In the genomic region with DNA sequence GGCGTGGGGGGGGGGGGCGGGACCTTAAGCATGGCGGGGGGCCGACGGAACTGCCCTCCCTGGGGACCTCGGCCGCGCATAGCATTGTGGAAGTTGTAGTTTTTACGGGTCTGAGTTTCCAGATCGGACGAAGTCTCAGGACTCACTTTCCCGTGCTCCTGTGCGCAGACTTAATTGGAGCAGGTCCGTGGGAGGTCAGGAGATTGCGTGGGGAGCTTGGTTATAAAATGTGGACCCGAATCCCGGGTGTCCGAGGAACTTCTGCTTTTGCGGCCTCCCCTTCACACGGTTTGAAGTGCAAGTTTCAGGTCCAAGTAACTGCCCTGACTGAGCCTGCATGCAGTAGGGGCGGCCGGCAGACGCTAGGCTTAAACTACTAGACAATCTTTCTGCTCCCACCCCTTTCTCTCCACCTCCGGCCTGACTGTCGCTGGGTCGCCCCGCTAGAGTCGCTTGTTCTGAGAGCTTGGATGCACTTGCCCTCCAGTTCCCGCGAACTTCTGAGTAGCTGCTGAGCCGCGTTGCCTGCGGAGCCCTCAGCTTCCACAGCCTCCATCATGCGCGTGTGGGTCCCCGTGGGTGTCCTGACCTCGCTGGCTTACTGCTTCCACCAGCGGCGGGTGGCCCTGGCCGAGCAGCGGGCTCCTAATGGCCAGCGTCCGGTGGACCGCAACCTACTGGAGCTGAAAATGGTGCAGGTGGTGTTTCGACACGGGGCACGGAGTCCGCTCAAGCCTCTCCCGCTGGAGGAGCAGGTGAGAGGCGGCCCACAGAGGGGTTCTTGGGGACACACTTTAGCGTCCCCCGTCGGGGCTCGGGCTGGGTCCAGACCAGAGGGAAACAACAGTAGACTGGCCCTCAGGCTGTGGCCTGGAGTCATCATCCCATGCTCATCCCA, we compare ENCODE assay signal across 8 mouse cellular contexts. TPM values are rescaled to one million over a fixed set of nuclear protein-coding genes. Genes with fewer than 3 reads are reported as not detected.
DNase-seq lines count a peak whose midpoint lies in the region; ATAC-seq and TF ChIP-seq lines count a peak whose summit lies in the region.

A gene (plus strand): TSS at position 167 of the 898 bp plus-strand sequence.

- ATAC-seq in G1E (ENCODE audit: extremely low read depth, insufficient number of reproducible peaks, low FRiP score, poor library complexity, severe bottlenecking), result peak; percentile 89
- peak; percentile 93 for ATAC-seq in forebrain, postnatal 0 days
- peak; percentile 96 for ATAC-seq in lung, embryonic 15.5 days (ENCODE audit: borderline replicate concordance, extremely low read depth, low FRiP score, low TSS enrichment)

- peak within 1 kb of the TSS; percentile 94 for H3K4me3 ChIP-seq in G1E (ENCODE audit: low read depth, low read length)
- H3K4me3 ChIP-seq in forebrain, postnatal 0 days (ENCODE audit: low read depth, low read length), result peak within 1 kb of the TSS; percentile 65
- H3K4me3 ChIP-seq in lung, embryonic 15.5 days, result peak within 1 kb of the TSS; percentile 73

- H3K4me1 ChIP-seq in G1E (ENCODE audit: insufficient read depth, low read depth, low read length), result peaks cover 46% of the 10 kb centered on the region
- H3K4me1 ChIP-seq in forebrain, postnatal 0 days (ENCODE audit: insufficient read depth), result peaks cover 6% of the 10 kb centered on the region; the same call in 1 of the 2 replicates
- peaks cover 19% of the 10 kb centered on the region for H3K4me1 ChIP-seq in lung, embryonic 15.5 days

- peaks cover 19% of the 10 kb centered on the region for H3K36me3 ChIP-seq in G1E (replicated peaks)
- H3K36me3 ChIP-seq in forebrain, postnatal 0 days (ENCODE audit: insufficient read depth), result 0 out of 2 replicates have a peak, but pooled peaks cover under 1% of the 10 kb centered on the region
- H3K36me3 ChIP-seq in lung, embryonic 15.5 days, result no peaks in the 10 kb centered on the region

- under 1% methylated on average over 54 of the region's 54 CpGs for WGBS in forebrain, postnatal 0 days
- WGBS in lung, embryonic 15.5 days, result under 1% methylated on average over 54 of the region's 54 CpGs

- peak within 1 kb of the TSS; percentile 50 for H3K9ac ChIP-seq in forebrain, postnatal 0 days
- peak within 1 kb of the TSS; percentile 74 for H3K9ac ChIP-seq in lung, embryonic 15.5 days

- peak; percentile 66 for DNase-seq in G1E (ENCODE audit: low spot score)
- DNase-seq in cerebellum, adult 18-20 months, result peak; percentile 87 to 92
- DNase-seq in forebrain, postnatal 0 days, result peak; percentile 87
- peak; percentile 93 for DNase-seq in heart, postnatal 4 days
- peak; percentile 91 to 94 for DNase-seq in layer of hippocampus, adult 8-10 months (ENCODE audit: low spot score in 2 of 2)
- DNase-seq in ovary, adult 18-20 months (ENCODE audit: low spot score), result peak; percentile 90
- DNase-seq in thymus, postnatal 0 days (ENCODE audit: low spot score), result peak; percentile 91

- peaks cover 9% of the 10 kb centered on the region for H3K27me3 ChIP-seq in G1E (ENCODE audit: insufficient read depth, low read length)
- no peaks in the 10 kb centered on the region for H3K27me3 ChIP-seq in forebrain, postnatal 0 days (ENCODE audit: insufficient read depth, low read length)
- H3K27me3 ChIP-seq in lung, embryonic 15.5 days, result no peaks in the 10 kb centered on the region

- peak within 1 kb of the TSS; percentile 35 for H3K27ac ChIP-seq in forebrain, postnatal 0 days (ENCODE audit: low read depth, low read length)
- peak within 1 kb of the TSS; percentile 90 for H3K27ac ChIP-seq in lung, embryonic 15.5 days

- peak within 1 kb of the TSS; percentile 86 for H3K4me2 ChIP-seq in forebrain, postnatal 0 days (ENCODE audit: low read depth)
- peak within 1 kb of the TSS; percentile 81 for H3K4me2 ChIP-seq in lung, embryonic 15.5 days

- TF ChIP-seq CTCF in G1E (IDR thresholded peaks at IDR 0.05; ENCODE audit: low read depth, low read length), result no peak
- no peak for TF ChIP-seq CTCF in forebrain, postnatal 0 days (IDR thresholded peaks at IDR 0.05; ENCODE audit: low read depth)

- no peaks in the 10 kb centered on the region for H3K9me3 ChIP-seq in G1E (replicated peaks)
- no peaks in the 10 kb centered on the region for H3K9me3 ChIP-seq in forebrain, postnatal 0 days (ENCODE audit: low read length)
- no peaks in the 10 kb centered on the region for H3K9me3 ChIP-seq in lung, embryonic 15.5 days

RNA-seq across cellular contexts. Expression of the gene that starts here (rescaled TPM):
- 86.3 and 91.1 TPM in 2 replicates for total RNA-seq in G1E (2014; fragmentation: Nextera tagmentation)
- total RNA-seq in G1E (2017), result 50.7 and 59.3 TPM in 2 replicates
- polyA plus RNA-seq in G1E (2012), result 54.4 and 62.7 TPM in 2 replicates
- total RNA-seq in forebrain, postnatal 0 days (2014; rRNA removed), result 17.4 and 19.1 TPM in 2 replicates
- 11.2 and 11.3 TPM in 2 replicates for polyA plus RNA-seq in forebrain, postnatal 0 days (2015; fragmentation: Nextera tagmentation; extraction: Ambion mirVana)
- 10 to 100 TPM; 32.5 to 33.8 TPM for total RNA-seq in heart, postnatal 4 days (2021)
- total RNA-seq in layer of hippocampus, adult 8-10 months (2022), result 10 to 100 TPM; 31.7 to 40.8 (median 37.7) TPM
- polyA plus RNA-seq in lung, embryonic 15.5 days (2015; fragmentation: Nextera tagmentation; extraction: Ambion mirVana), result 48.7 and 52.0 TPM in 2 replicates
- 38.1 and 45.3 TPM in 2 replicates for polyA plus RNA-seq in thymus, postnatal 0 days (2015; fragmentation: Nextera tagmentation; extraction: Ambion mirVana)

Comparison
In these comparisons a context has a peak if more than half of its experiments do, and no peak if none do; other contexts are left out.
1. Peak in every context shown above with its lines: DNase-seq, ATAC-seq, H3K4me3 ChIP-seq and H3K27ac ChIP-seq.